Mouse (Mus musculus): ENCODE measurements at regions not wholly inside any gene's neighbourhood (a gene's known extent, or its start where the extent isn't known, plus 50 kb on each side); places are given as distances from the start of the nearest gene placed in this dataset.

DNA sequence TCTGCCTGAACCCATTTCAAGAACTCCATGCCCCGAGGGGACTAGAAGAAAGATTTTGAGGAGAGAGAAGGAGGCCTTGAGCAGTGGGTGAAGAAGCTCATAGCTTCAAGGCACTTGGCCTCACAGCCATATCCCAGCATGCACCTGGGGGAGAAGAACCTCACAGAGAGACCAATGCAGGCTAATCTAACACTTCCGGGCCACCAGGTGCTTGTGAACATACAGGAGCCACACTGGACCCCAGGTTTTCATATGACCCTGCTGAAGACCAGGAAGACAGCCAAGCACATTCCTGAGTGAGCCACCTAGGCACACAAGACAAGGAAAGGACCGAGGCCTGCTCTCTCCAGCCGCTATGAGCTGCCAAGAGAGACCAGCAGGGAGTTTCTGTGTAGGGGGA, 61.6 kb downstream of the Sik1 start:
- no peak for TF ChIP-seq CTCF (IDR thresholded peaks at IDR 0.05; ENCODE audit: insufficient read depth, low read depth, low read length)
- TF ChIP-seq POLR2A (IDR thresholded peaks at IDR 0.05; ENCODE audit: insufficient read depth, low read depth, low read length), result no peak

All from olfactory bulb, adult 2 months (tissue).